Mouse (Mus musculus) monocyte, adult 5-6 weeks (primary cell): Measurements from ENCODE around the gene Znrf4. TPM values are rescaled to one million over a fixed set of nuclear protein-coding genes. Genes with fewer than 3 reads are reported as not detected.

Experiments
- ATAC-seq: fragments of 153-309, 156-312 bp; replicated peaks from 2 replicates; pipeline ENCODE4 v1.8.0; 2017; ENCODE audit warnings: mild to moderate bottlenecking; ENCODE audit not compliant: low TSS enrichment, insufficient number of reproducible peaks, severe bottlenecking, poor library complexity, low FRiP score
- total RNA-seq: library from RNA; stranded (forward); fragments of 200-1000, 200-491, 200-594 nt; gene quantifications from 3 replicates; pipeline ENCODE4 v1.2.3, GENCODE M21; 2017

Znrf4 gene
- total RNA-seq, 1 experiment from 2014 or later: not detected

- no peak for ATAC-seq
Measured at GRCm38 (mm10) chr17:56540562-56540975, 28.3 kb upstream of the Znrf4 start.

- ATAC-seq: no peak
Measured at GRCm38 (mm10) chr17:56537912-56538311, 25.7 kb upstream of the Znrf4 start.

GRCm38 (mm10) chr17:56536874-56537273 lies 24.6 kb upstream of the Znrf4 start:
- no peak for ATAC-seq

GRCm38 (mm10) chr17:56536192-56536591 lies 24.0 kb upstream of the Znrf4 start:
- no peak for ATAC-seq

- ATAC-seq: no peak
Measured at GRCm38 (mm10) chr17:56524943-56525342, 12.7 kb upstream of the Znrf4 start.

GRCm38 (mm10) chr17:56522744-56523143 lies 10.5 kb upstream of the Znrf4 start:
- ATAC-seq: no peak

- ATAC-seq: no peak
Measured at GRCm38 (mm10) chr17:56515690-56516410, 3.6 kb upstream of the Znrf4 start.

GRCm38 (mm10) chr17:56514916-56515315 lies 2.7 kb upstream of the Znrf4 start:
- ATAC-seq: no peak

GRCm38 (mm10) chr17:56514330-56514729 lies 2.1 kb upstream of the Znrf4 start:
- ATAC-seq: no peak

GRCm38 (mm10) chr17:56511707-56512090 lies 532 bp downstream of the Znrf4 start:
- no peak for ATAC-seq

- ATAC-seq: no peak
Measured at GRCm38 (mm10) chr17:56510970-56511706, 1.1 kb downstream of the Znrf4 start.

- no peak for ATAC-seq
Measured at GRCm38 (mm10) chr17:56510473-56510969, 1.7 kb downstream of the Znrf4 start.

GRCm38 (mm10) chr17:56509707-56510472 lies 2.3 kb downstream of the Znrf4 start:
- no peak for ATAC-seq

GRCm38 (mm10) chr17:56509021-56509640 lies 3.1 kb downstream of the Znrf4 start:
- ATAC-seq: no peak

- peak; percentile 97 for ATAC-seq
Measured at GRCm38 (mm10) chr17:56507161-56508068, 4.8 kb downstream of the Znrf4 start.

GRCm38 (mm10) chr17:56506417-56507065 lies 5.7 kb downstream of the Znrf4 start:
- no peak for ATAC-seq

- ATAC-seq: no peak
Measured at GRCm38 (mm10) chr17:56505401-56505800, 6.8 kb downstream of the Znrf4 start.
